Mouse (Mus musculus): ENCODE measurements around the gene Olfr573-ps1. TPM values are rescaled to one million over a fixed set of nuclear protein-coding genes. Genes with fewer than 3 reads are reported as not detected.

Gene Olfr573-ps1
- not detected for total RNA-seq (2022)

GRCm38 (mm10) chr7:102942475-102942874 lies at the start of gene Olfr573-ps1:
Gene Olfr573-ps1 (minus strand): TSS chr7:102942575.
- DNase-seq (ENCODE audit: low spot score), result no peak

DNA sequence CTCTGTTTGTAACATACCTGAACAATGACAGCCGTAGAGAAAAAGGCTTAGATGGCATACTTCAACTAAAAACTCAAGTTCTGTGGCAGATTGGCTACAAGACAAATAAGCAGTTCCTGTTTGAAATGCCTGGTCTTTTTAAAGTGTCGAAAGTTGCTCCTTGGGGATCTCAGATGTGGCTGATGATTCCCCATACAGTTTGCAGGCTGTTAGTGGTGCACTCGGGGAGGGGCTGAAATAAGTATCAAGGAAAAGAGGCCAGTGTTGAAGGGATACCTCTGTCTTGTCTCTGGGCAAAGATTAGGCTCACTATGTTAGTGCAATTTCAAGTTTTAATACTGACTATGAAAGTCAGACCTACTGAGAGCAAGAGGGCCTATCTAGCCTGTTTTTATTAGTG lies 46.8 kb upstream of the Olfr573-ps1 start, which contains the start of gene Olfr578:
TSS of gene Olfr578 (minus strand) at position 101 of the 400 bp plus-strand sequence.
- no peak for DNase-seq (ENCODE audit: low spot score)

- no peak for DNase-seq (ENCODE audit: low spot score)
These were observed 33.5 kb upstream of the Olfr573-ps1 start, which contains the start of gene Olfr577 for GRCm38 (mm10) chr7:102975843-102976242. Gene Olfr577 (minus strand): TSS chr7:102975943.

- no peak for DNase-seq (ENCODE audit: low spot score)
These were observed 32.0 kb upstream of the Olfr573-ps1 start for GRCm38 (mm10) chr7:102974399-102974798.

DNA sequence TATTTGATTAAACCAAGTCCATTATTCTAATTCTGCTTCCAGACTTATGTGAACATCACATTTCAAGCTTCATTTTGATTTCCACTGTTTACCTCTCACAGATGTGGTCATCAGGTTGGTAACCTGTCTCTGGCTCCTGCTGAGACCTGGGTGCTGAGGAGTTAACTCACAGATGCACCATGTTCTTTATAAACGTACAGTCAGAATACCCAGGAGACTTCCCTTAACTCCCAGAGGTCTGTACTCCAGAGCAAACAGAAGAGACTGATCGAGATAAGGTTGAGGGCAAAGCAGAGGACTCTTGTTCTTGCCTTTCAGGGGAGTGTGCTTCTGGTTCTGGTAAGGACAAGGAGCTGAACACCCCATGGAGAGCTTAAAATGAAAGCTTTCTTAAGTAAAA lies 20.0 kb upstream of the Olfr573-ps1 start, which contains the start of gene Olfr576:
TSS of gene Olfr576 (plus strand) at position 301 of the 400 bp plus-strand sequence.
- DNase-seq (ENCODE audit: low spot score), result no peak

- DNase-seq (ENCODE audit: low spot score), result no peak
These were observed 16.2 kb upstream of the Olfr573-ps1 start, which contains the start of gene Olfr575 for GRCm38 (mm10) chr7:102958593-102958992. Gene Olfr575 (minus strand): TSS chr7:102958775.

- DNase-seq (ENCODE audit: low spot score), result no peak
These were observed 15.8 kb upstream of the Olfr573-ps1 start for GRCm38 (mm10) chr7:102958137-102958536.

- DNase-seq (ENCODE audit: low spot score), result no peak
These were observed 8.4 kb upstream of the Olfr573-ps1 start for GRCm38 (mm10) chr7:102950732-102951131.

DNA sequence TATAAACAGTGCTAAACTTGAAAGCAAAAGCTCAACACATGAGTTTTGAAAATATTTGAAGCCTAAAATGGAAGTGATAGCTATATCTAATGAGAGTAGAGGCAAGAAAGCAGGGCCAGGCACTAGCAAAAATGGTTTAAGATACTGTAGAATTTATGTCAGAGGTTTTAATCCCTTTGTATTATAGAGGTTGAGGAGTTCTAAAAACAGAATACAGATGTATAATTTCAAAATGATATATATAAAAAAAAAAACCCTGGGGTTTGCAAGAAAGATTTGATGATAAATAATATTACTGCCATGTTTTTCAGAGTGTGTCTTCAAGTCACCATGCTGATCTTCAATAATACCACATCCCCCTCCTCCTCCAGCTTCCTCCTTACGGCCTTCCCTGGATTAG lies 5.8 kb upstream of the Olfr573-ps1 start, which contains the start of gene Olfr574:
TSS of gene Olfr574 (plus strand) at position 301 of the 400 bp plus-strand sequence.
- no peak for DNase-seq (ENCODE audit: low spot score)

DNA sequence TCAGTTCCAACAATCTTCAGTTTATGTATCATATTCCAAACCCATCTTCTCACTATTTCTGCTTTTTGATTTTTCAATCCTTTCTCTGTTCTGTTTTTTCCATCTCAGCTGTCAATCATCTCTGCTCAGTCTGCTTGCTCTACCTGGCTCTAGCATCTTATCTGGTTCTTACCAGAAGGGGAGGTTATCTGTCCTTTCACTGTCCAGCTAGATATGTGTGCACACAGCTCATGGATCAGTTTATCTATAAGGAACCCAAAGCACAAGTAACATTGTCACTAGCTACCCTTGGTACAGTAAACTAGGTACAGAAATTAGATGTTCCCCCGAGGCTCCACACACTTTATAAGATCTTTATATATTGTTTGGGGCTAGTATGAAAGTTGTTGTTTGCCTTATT lies 1.0 kb upstream of the Olfr573-ps1 start:
- DNase-seq (ENCODE audit: low spot score), result no peak

- DNase-seq (ENCODE audit: low spot score), result no peak
These were observed 15.3 kb downstream of the Olfr573-ps1 start for GRCm38 (mm10) chr7:102927105-102927504.

DNA sequence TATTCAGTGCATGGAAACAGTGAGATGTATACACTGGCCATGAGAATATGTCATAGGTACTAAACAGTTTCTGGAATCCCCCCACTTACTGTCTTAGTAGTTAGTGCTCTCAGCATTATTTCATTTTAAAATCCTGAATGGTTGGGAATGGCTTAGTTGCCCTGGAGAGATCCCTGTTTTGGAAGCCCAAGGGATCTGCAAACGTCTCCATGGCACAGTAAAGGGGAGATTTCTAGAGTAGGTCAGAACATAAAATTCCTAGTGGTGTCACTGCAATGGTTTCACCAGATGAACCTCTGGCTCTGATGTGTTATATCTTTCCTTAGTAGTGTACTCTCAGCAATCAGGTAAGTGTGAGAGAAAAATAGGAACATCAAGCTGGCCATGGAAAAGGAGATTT lies 18.3 kb downstream of the Olfr573-ps1 start, which contains the start of gene Olfr572:
TSS of gene Olfr572 (plus strand) at position 301 of the 400 bp plus-strand sequence.
- DNase-seq (ENCODE audit: low spot score), result no peak

DNA sequence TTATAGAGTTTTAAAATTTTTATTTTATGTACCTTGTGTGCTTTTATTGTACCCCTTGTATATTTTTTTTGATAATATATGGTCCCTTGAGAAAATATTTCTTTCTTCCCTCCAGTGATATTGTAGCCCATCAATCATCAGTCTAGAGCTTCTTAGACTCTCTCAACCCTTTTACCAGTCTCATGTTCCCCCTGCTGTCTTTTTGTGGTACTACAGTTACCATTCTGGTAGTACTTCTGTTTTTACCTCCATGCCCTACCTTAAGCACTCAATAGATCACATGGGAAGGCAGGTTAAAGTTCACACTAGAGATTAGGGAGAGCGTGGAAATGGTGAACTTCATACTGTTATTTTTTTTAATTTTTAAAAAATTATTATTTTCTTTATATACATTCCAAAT lies 22.7 kb downstream of the Olfr573-ps1 start:
- peak; percentile 11 for DNase-seq (ENCODE audit: low spot score)

GRCm38 (mm10) chr7:102917032-102917875 lies 25.1 kb downstream of the Olfr573-ps1 start, which contains the start of gene Olfr571:
Gene Olfr571 (minus strand): TSS chr7:102917536.
- DNase-seq (ENCODE audit: low spot score), result no peak

- no peak for DNase-seq (ENCODE audit: low spot score)
These were observed 26.0 kb downstream of the Olfr573-ps1 start for GRCm38 (mm10) chr7:102916405-102916804.

DNA sequence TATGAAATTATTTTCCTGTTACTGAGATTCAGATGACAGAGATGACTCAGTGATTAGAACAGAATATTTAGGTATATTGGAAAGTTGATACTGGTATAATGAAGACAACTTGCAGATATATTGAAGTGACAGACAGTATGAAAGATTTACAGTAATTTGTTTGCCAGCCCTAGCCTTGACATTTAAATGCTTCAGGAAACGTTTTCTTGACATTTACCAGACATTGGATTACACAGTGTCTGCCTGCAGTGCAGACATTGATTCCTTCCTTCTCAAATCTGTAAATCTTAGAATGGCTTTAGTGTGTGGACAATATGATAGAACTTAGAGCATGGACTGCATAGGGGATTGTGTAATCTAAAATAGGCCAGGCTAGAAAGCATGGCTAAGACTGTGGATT lies 27.1 kb downstream of the Olfr573-ps1 start:
- DNase-seq (ENCODE audit: low spot score), result no peak

Other genes with a start within 250 kb of the Olfr573-ps1 start
- gene Olfr557, start 246.7 kb downstream of the Olfr573-ps1 start, total RNA-seq (2022), result not detected
- gene Olfr558, start 240.4 kb downstream of the Olfr573-ps1 start, total RNA-seq (2022), result 1 to 10 TPM; 1.7 to 2.8 (median 2.0) TPM
- gene Olfr33, start 223.5 kb downstream of the Olfr573-ps1 start, total RNA-seq (2022), result not detected
- gene Olfr559, start 215.1 kb downstream of the Olfr573-ps1 start, total RNA-seq (2022), result not detected
- under 1 TPM in 1 of 4 experiments, not detected in 3; 0.16 TPM for gene Olfr560, start 183.2 kb downstream of the Olfr573-ps1 start, total RNA-seq (2022)
- gene Olfr78, start 183.1 kb downstream of the Olfr573-ps1 start, total RNA-seq (2022), result under 1 TPM; 0.23 to 0.41 (median 0.30) TPM
- not detected for gene Olfr561, start 171.4 kb downstream of the Olfr573-ps1 start, total RNA-seq (2022)
- not detected for gene Olfr564, start 139.1 kb downstream of the Olfr573-ps1 start, total RNA-seq (2022)
- gene Olfr566, start 83.8 kb downstream of the Olfr573-ps1 start, total RNA-seq (2022), result not detected
- not detected for gene Olfr568, start 65.5 kb downstream of the Olfr573-ps1 start, total RNA-seq (2022)
- gene Olfr569, start 51.7 kb downstream of the Olfr573-ps1 start, total RNA-seq (2022), result not detected
- not detected for gene Olfr570, start 48.0 kb downstream of the Olfr573-ps1 start, total RNA-seq (2022)
- not detected for gene Olfr571, start 25.0 kb downstream of the Olfr573-ps1 start, total RNA-seq (2022)
- not detected for gene Olfr572, start 18.2 kb downstream of the Olfr573-ps1 start, total RNA-seq (2022)
- not detected for gene Olfr574, start 5.9 kb upstream of the Olfr573-ps1 start, total RNA-seq (2022)
- gene Olfr575, start 16.2 kb upstream of the Olfr573-ps1 start, total RNA-seq (2022), result not detected
- not detected for gene Olfr576, start 20.1 kb upstream of the Olfr573-ps1 start, total RNA-seq (2022)
- not detected for gene Olfr577, start 33.4 kb upstream of the Olfr573-ps1 start, total RNA-seq (2022)
- not detected for gene Olfr578, start 46.7 kb upstream of the Olfr573-ps1 start, total RNA-seq (2022)
- not detected for gene Olfr582, start 95.4 kb upstream of the Olfr573-ps1 start, total RNA-seq (2022)
- gene Olfr583, start 108.7 kb upstream of the Olfr573-ps1 start, total RNA-seq (2022), result not detected
- not detected for gene Olfr584, start 139.3 kb upstream of the Olfr573-ps1 start, total RNA-seq (2022)
- not detected for gene Olfr585, start 155.1 kb upstream of the Olfr573-ps1 start, total RNA-seq (2022)
- not detected for gene Olfr586, start 183.1 kb upstream of the Olfr573-ps1 start, total RNA-seq (2022)
- gene Olfr588-ps1, start 198.3 kb upstream of the Olfr573-ps1 start, total RNA-seq (2022), result not detected
- gene Olfr589, start 213.8 kb upstream of the Olfr573-ps1 start, total RNA-seq (2022), result not detected
- gene Olfr591, start 235.8 kb upstream of the Olfr573-ps1 start, total RNA-seq (2022), result not detected
- gene Olfr592, start 242.2 kb upstream of the Olfr573-ps1 start, total RNA-seq (2022), result not detected